Comparison of ENCODE assay signal across 9 mouse cellular contexts in the genomic region with DNA sequence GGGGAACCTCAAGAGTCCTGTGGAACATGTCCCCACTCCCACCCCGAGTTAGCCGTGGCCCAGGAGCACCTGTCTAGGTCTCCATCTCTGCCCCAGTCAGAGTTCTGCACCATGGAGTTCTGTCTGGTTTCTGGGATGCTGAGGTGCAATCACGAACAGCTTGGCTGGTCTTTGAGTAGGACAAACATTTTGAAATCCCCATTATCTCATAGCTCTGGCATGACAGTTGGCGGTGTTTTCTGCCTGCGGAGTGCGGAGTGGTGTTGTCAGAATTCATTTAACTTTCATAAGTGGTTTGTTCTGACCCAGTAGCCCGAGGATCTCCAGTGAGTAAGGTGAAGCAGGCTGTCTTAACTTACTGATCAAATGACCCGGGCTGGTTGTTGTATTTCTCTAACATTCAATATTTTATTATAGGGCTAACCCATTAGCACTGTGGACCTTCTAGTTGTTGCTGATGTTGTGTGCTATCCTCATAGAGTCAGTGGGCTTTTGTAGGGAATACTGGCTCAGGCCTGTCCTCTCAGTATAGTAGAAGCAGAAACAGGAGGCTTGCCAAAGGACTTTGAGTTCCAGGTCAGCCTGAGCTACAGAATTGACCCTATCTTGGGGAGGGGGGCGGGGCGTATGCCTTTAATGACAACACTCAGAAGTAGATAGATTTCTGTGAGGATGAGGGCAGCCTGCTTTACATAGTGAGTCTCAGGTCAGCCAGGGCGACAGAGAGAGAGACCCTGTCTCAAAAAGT.
DNase-seq lines count a peak whose midpoint lies in the region; TF ChIP-seq lines count a peak whose summit lies in the region.
"Had no signal": no experiment of that assay in that cellular context is flagged by ENCODE, and none has a peak within 500 bp of the region (broad histone marks: within the 10 kb centered on the region; RNA-seq: fewer than 3 reads in every experiment).

No protein-coding gene starts in this region.

- no peak overlapping the region for H3K27ac ChIP-seq in heart, embryonic 10.5 days
- no peak overlapping the region; the same call in 1 of the 2 replicates for H3K27ac ChIP-seq in thymus, adult 2 months (ENCODE audit: control insufficient read depth, insufficient read depth, low read length)

- no peak for TF ChIP-seq CTCF in thymus, adult 2 months (IDR thresholded peaks at IDR 0.05; ENCODE audit: borderline replicate concordance, control insufficient read depth, extremely low read depth, insufficient read depth, low read length, poor library complexity)

- H3K27me3 ChIP-seq in heart, embryonic 10.5 days (ENCODE audit: insufficient read depth, poor library complexity, severe bottlenecking) = peaks cover 5% of the 10 kb centered on the region; the same call in 1 of the 2 replicates
- no peaks in the 10 kb centered on the region for H3K27me3 ChIP-seq in thymus, adult 2 months (ENCODE audit: control insufficient read depth, insufficient read depth, low read length)

- peak; percentile 97 for DNase-seq in heart, adult 11 months
- DNase-seq in heart, embryonic 10.5 days (ENCODE audit: low spot score) = no peak
- DNase-seq in adipocyte (ENCODE audit: low spot score) = peak; percentile 61
- peak; percentile 53 for DNase-seq in heart, postnatal 25 days (ENCODE audit: low spot score)
- peak; percentile 77 for DNase-seq in lung, postnatal 36 days
- no peak for DNase-seq in thymus, adult 2 months
- no peak for DNase-seq in retina, postnatal 1 day
- DNase-seq in embryo, embryonic 10 days (ENCODE audit: low spot score) = no peak
- DNase-seq: cerebellum, postnatal 25 days had no signal

- 60% methylated on average over 11 of the region's 11 CpGs for WGBS in heart, embryonic 10.5 days
- 91% methylated on average over 11 of the region's 11 CpGs for WGBS in thymus, adult 2 months

- H3K36me3 ChIP-seq in heart, embryonic 10.5 days = peaks cover 4% of the 10 kb centered on the region; the same call in 1 of the 2 replicates
- no peaks in the 10 kb centered on the region for H3K36me3 ChIP-seq in thymus, adult 2 months (ENCODE audit: control insufficient read depth, insufficient read depth, low read length)

- intact Hi-C loops in heart, postnatal 25 days (cut with DNase I) = loop anchor here (2.0 to 5.0 kb wide), 4 partner anchors 31 to 109 kb away; no protein-coding TSS in a partner anchor

- H3K9me3 ChIP-seq in heart, embryonic 10.5 days = no peaks in the 10 kb centered on the region

- TF ChIP-seq POLR2A in thymus, adult 2 months (IDR thresholded peaks at IDR 0.05; ENCODE audit: control insufficient read depth, extremely low read depth, insufficient read depth, low read length, poor library complexity) = no peak

- H3K4me3 ChIP-seq in heart, embryonic 10.5 days = no peak overlapping the region
- no peak overlapping the region for H3K4me3 ChIP-seq in thymus, adult 2 months (ENCODE audit: control insufficient read depth, insufficient read depth, low read length)

- peaks cover 48% of the 10 kb centered on the region for H3K4me1 ChIP-seq in heart, embryonic 10.5 days
- peaks cover 17% of the 10 kb centered on the region for H3K4me1 ChIP-seq in thymus, adult 2 months (replicated peaks; ENCODE audit: control insufficient read depth, insufficient read depth, low read length)

Comparison
In these comparisons a context has a peak if more than half of its experiments do, and no peak if none do; other contexts are left out.
1. DNase-seq: peak in heart, adult 11 months (single experiment), adipocyte (single experiment), heart, postnatal 25 days (single experiment) and lung, postnatal 36 days (single experiment); none in heart, embryonic 10.5 days (single experiment), thymus, adult 2 months (single experiment), retina, postnatal 1 day (single experiment) and embryo, embryonic 10 days (single experiment).